Mouse (Mus musculus) stomach, embryonic 16.5 days (tissue): ENCODE results near the gene Ccdc120. TPM values are rescaled to one million over a fixed set of nuclear protein-coding genes. Genes with fewer than 3 reads are reported as not detected.
"Not testable (repeated sequence)": the region's sequence is repeated elsewhere in the genome, so short reads cannot be mapped to it uniquely, and the experiment has no call there.

ENCODE experiments used
- ATAC-seq: fragments of 200-750 bp; cut with Nextera tagmentation; 2 replicates; pipeline ENCODE4 v1.8.0; 2017; ENCODE audit warnings: moderate number of reproducible peaks, moderate TSS enrichment; ENCODE audit not compliant: insufficient read depth, low FRiP score
- H3K27ac ChIP-seq: fragments of 300-500 bp; sonication (generic); 2 replicates; pipeline ENCODE4 v1.5.1; 2014; ENCODE audit warnings: low read length
- H3K27me3 ChIP-seq: fragments of 300-500 bp; sonication (generic); 2 replicates; pipeline ENCODE4 v1.6.1; 2014; ENCODE audit warnings: low read length, control low read depth, mixed read lengths; ENCODE audit not compliant: control insufficient read depth, insufficient read depth
- H3K36me3 ChIP-seq: fragments of 300-500 bp; sonication (generic); 2 replicates; pipeline ENCODE4 v1.6.1; 2014; ENCODE audit warnings: low read length; ENCODE audit not compliant: control insufficient read depth, insufficient read depth
- H3K4me1 ChIP-seq: fragments of 300-500 bp; sonication (generic); 2 replicates; pipeline ENCODE4 v1.6.1; 2014; ENCODE audit warnings: low read length, control low read depth, mixed read lengths; ENCODE audit not compliant: control insufficient read depth, insufficient read depth
- H3K4me2 ChIP-seq: fragments of 300-500 bp; sonication (generic); 2 replicates; pipeline ENCODE4 v1.6.1; 2014; ENCODE audit warnings: low read depth, low read length, mixed read lengths
- H3K4me3 ChIP-seq: fragments of 300-500 bp; sonication (generic); replicated peaks from 2 replicates; pipeline ENCODE4 v1.5.1; 2014; ENCODE audit warnings: mild to moderate bottlenecking, low read length
- H3K9ac ChIP-seq: fragments of 300-500 bp; sonication (generic); 2 replicates; pipeline ENCODE4 v1.6.1; 2014; ENCODE audit warnings: low read length
- H3K9me3 ChIP-seq: fragments of 300-500 bp; sonication (generic); replicated peaks from 2 replicates; pipeline ENCODE4 v1.6.1; 2016; ENCODE audit warnings: low read length, control low read depth; ENCODE audit not compliant: control insufficient read depth
- WGBS: fragments of 180-500 bp; shearing (Covaris S2); extraction: QIAGEN DNeasy Blood & Tissue Kit; methylation state at CpG from one replicate; pipeline ENCODE4 v1.1.7; 2014; 5-methylcytosine and 5-hydroxymethylcytosine counted together
- polyA plus RNA-seq: library from polyadenylated mRNA; unstranded; fragments of >200 nt; fragmentation: Nextera tagmentation; extraction: Ambion mirVana; gene quantifications from 2 replicates; pipeline ENCODE4 v1.2.1, GENCODE M21; 2015

The Ccdc120 gene
- polyA plus RNA-seq, 1 experiment from 2014 or later = 17.9 TPM

- Histone ChIP-seq H3K4me1 (peaks cover 19% of the 10 kb centered on the region; the same call in 1 of the 2 replicates), H3K36me3 (peaks cover 5% of the 10 kb centered on the region; the same call in 1 of the 2 replicates), H3K4me2 (peak overlapping the region; percentile 61), H3K27ac (peak overlapping the region; percentile 73; the same call in 1 of the 2 replicates), H3K9ac (peak overlapping the region; percentile 81), H3K4me3 (peak overlapping the region; percentile 70), H3K27me3 (no peaks in the 10 kb centered on the region), H3K9me3 (no peaks in the 10 kb centered on the region)
- no peak for ATAC-seq
- WGBS = 13% methylated on average over 22 of the region's 22 CpGs
These were observed 13.1 kb upstream of the Ccdc120 start for GRCm38 (mm10) chrX:7763631-7764393.

DNA sequence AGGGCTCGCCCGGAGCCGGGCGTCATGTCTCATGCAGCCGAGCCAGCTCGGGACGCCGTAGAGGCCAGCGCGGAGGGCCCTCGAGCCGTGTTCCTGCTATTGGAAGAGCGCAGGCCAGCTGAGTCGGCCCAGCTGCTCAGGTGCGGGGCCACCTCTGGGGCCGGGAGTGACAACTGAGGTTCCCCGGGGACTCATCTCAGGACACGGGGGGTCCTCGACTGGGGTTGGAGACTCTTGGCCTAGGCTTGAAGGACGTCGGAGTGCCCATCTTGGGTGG, 12.2 kb upstream of the Ccdc120 start:
- WGBS = 6% methylated on average over 21 of the region's 21 CpGs
- ATAC-seq = peak; percentile 5; the same call in 1 of the 2 replicates
- H3K4me3 ChIP-seq = peak overlapping the region; percentile 70

DNA sequence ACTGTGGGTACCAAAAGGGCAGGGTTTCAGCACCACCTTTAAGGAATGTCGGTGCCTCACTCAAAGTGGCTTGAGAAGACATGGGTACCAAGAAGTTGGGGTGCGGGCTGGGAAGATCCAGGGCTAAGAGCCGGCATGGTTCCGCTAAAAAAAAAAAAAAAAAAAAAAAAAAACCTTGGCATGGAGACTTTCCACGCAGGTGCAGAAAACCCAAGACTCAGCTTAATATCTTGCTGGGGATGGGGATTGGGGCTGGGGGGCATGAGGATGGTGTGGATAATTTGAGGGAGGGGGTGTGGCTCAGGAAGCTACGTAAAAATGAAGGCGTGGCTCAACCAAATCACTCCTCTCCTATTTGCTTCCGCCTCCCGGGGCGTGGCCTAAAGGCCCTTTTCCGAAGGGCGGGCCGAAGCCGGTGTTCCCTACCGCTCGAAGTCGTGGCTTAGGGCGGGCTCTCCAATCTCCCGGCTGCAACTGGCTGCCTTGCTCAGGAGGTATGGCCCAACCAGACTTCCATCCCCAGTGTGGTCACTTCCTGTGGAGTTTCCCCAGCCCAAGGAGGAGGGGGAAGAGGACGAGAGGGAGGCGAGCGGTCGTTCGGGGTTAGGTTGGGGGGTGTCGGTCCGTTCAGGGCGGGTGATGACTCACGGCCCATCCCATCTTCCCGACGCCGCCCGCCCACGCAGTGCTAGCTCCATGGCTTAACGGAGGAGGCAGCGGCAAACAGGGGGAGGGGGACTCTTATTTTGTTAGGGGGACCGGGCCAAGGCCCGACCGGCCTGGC, 11.6 kb upstream of the Ccdc120 start, which contains the start of gene Tfe3:
Tfe3 (plus strand) TSS at position 424 of the 784 bp plus-strand sequence.
- Histone ChIP-seq H3K4me2 (peak within 1 kb of the TSS; percentile 61), H3K4me1 (peaks cover 19% of the 10 kb centered on the region; the same call in 1 of the 2 replicates), H3K9ac (peak within 1 kb of the TSS; percentile 81), H3K4me3 (peak within 1 kb of the TSS; percentile 70), H3K9me3 (no peaks in the 10 kb centered on the region), H3K27me3 (no peaks in the 10 kb centered on the region), H3K27ac (peak within 1 kb of the TSS; percentile 73), H3K36me3 (peaks cover 1% of the 10 kb centered on the region; the same call in 1 of the 2 replicates)
- ATAC-seq = peak; percentile 96
- 17% methylated on average over 38 of the region's 38 CpGs for WGBS

More for the DNA sequence above, 12.2 kb upstream of the Ccdc120 start:
- Histone ChIP-seq H3K4me2 (peak overlapping the region; percentile 61), H3K36me3 (peaks cover 5% of the 10 kb centered on the region; the same call in 1 of the 2 replicates), H3K9ac (peak overlapping the region; percentile 81), H3K27me3 (no peaks in the 10 kb centered on the region), H3K9me3 (no peaks in the 10 kb centered on the region), H3K27ac (peak overlapping the region; percentile 73), H3K4me1 (peaks cover 19% of the 10 kb centered on the region; the same call in 1 of the 2 replicates)

DNA sequence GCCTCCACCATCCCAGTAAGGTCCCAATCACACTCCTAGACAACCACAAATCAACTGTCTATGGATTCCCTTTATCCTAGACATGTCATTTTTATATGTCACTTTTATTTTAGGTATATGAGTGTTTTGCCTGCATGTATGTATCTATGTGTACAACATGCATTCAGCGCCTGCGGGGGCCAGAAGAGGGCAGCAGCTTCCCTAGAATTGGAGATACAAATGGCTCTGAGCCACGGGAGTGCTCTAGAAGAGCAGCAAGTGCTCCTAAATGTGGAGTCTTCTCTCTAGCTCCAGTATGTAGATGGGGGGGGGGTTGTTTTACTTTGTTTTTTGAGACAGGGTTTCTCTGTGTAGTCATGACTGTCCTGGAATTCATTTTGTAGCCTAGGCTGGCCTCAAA, 2.9 kb upstream of the Ccdc120 start:
- H3K4me3 ChIP-seq, H3K27me3 ChIP-seq, H3K9me3 ChIP-seq, H3K9ac ChIP-seq, ATAC-seq, H3K4me2 ChIP-seq, H3K4me1 ChIP-seq, H3K36me3 ChIP-seq, H3K27ac ChIP-seq: not testable (repeated sequence)
- WGBS = 22% methylated on average over 3 of the region's 3 CpGs

- H3K27me3 ChIP-seq = no peaks in the 10 kb centered on the region
- H3K4me3 ChIP-seq = no peak overlapping the region
- ATAC-seq = no peak
- H3K9me3 ChIP-seq = no peaks in the 10 kb centered on the region
- H3K36me3 ChIP-seq = no peaks in the 10 kb centered on the region
- no peak overlapping the region for H3K9ac ChIP-seq
- no peaks in the 10 kb centered on the region; the same call in 1 of the 2 replicates for H3K4me1 ChIP-seq
- H3K27ac ChIP-seq = no peak overlapping the region
- WGBS = 69% methylated on average over 8 of the region's 8 CpGs
- H3K4me2 ChIP-seq = no peak overlapping the region
These were observed 5.3 kb downstream of the Ccdc120 start for GRCm38 (mm10) chrX:7745429-7745828.

- Histone ChIP-seq H3K4me3 (no peak overlapping the region), H3K4me1 (no peaks in the 10 kb centered on the region; the same call in 1 of the 2 replicates), H3K9me3 (no peaks in the 10 kb centered on the region), H3K27me3 (no peaks in the 10 kb centered on the region), H3K27ac (no peak overlapping the region), H3K36me3 (no peaks in the 10 kb centered on the region), H3K9ac (no peak overlapping the region), H3K4me2 (no peak overlapping the region)
- WGBS = 58% methylated on average over 1 of the region's 1 CpGs
- no peak for ATAC-seq
These were observed 5.8 kb downstream of the Ccdc120 start for GRCm38 (mm10) chrX:7744940-7745339.

- H3K9ac ChIP-seq = no peak overlapping the region
- no peaks in the 10 kb centered on the region for H3K4me1 ChIP-seq
- no peaks in the 10 kb centered on the region for H3K27me3 ChIP-seq
- ATAC-seq = no peak
- H3K4me2 ChIP-seq = no peak overlapping the region
- no peaks in the 10 kb centered on the region for H3K9me3 ChIP-seq
- no peak overlapping the region for H3K27ac ChIP-seq
- no peaks in the 10 kb centered on the region for H3K36me3 ChIP-seq
- 47% methylated on average over 5 of the region's 5 CpGs for WGBS
- H3K4me3 ChIP-seq = no peak overlapping the region
These were observed 7.2 kb downstream of the Ccdc120 start for GRCm38 (mm10) chrX:7743470-7743869.

DNA sequence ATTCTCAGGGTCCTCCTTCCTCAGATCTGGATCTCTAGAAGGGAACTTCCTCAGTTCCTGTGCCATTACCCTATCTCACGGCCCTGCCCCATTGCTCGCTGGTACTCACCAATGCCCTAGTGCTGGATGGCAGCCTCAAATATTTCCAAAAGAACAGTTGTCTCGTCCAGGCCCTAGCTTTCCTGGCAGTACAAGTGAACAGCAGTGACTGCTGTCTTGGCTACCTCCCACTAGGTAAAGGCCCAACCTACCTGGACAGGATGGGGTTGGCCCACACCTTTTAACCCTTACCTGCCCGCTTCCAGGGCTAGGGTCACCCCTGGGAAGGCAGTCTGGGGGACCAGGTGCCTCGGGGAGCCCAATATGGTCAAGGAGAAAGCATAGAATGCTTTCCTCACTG, 9.6 kb downstream of the Ccdc120 start:
- Histone ChIP-seq H3K4me1 (no peaks in the 10 kb centered on the region), H3K9ac (peak overlapping the region; percentile 7; the same call in 1 of the 2 replicates), H3K27me3 (no peaks in the 10 kb centered on the region), H3K4me3 (peak overlapping the region; percentile 33), H3K36me3 (no peaks in the 10 kb centered on the region), H3K9me3 (no peaks in the 10 kb centered on the region), H3K4me2 (peak overlapping the region; percentile 27), H3K27ac (peak overlapping the region; percentile 87)
- 57% methylated on average over 5 of the region's 5 CpGs for WGBS
- peak; percentile 38; the same call in 1 of the 2 replicates for ATAC-seq
